Mouse (Mus musculus) intestine, embryonic 15.5 days (tissue): ENCODE measurements at regions not wholly inside any gene's neighbourhood (a gene's known extent, or its start where the extent isn't known, plus 50 kb on each side); places are given as distances from the start of the nearest gene placed in this dataset.

Experiments
- ATAC-seq: fragments of 200-750 bp; cut with Nextera tagmentation; 2 replicates; pipeline ENCODE4 v1.8.0; 2017; ENCODE audit warnings: moderate TSS enrichment, moderate library complexity
- H3K27ac ChIP-seq: fragments of 300-500 bp; sonication (generic); 2 replicates; pipeline ENCODE4 v1.5.1; 2015; ENCODE audit warnings: mild to moderate bottlenecking, inconsistent platforms
- H3K27me3 ChIP-seq: fragments of 300-500 bp; sonication (generic); replicated peaks from 2 replicates; pipeline ENCODE4 v1.6.1; 2015; ENCODE audit warnings: inconsistent platforms
- H3K36me3 ChIP-seq: fragments of 300-500 bp; sonication (generic); 2 replicates; pipeline ENCODE4 v1.6.1; 2015; ENCODE audit warnings: inconsistent platforms
- H3K4me1 ChIP-seq: fragments of 300-500 bp; sonication (generic); replicated peaks from 2 replicates; pipeline ENCODE4 v1.6.1; 2015; ENCODE audit warnings: inconsistent platforms
- H3K4me2 ChIP-seq: fragments of 300-500 bp; sonication (generic); replicated peaks from 2 replicates; pipeline ENCODE4 v1.6.1; 2015; ENCODE audit warnings: mild to moderate bottlenecking, inconsistent platforms
- H3K4me3 ChIP-seq: fragments of 300-500 bp; sonication (generic); replicated peaks from 2 replicates; pipeline ENCODE4 v1.5.1; 2015; ENCODE audit warnings: inconsistent platforms
- H3K9ac ChIP-seq: fragments of 300-500 bp; sonication (generic); 2 replicates; pipeline ENCODE4 v1.6.1; 2015; ENCODE audit warnings: inconsistent platforms
- H3K9me3 ChIP-seq: fragments of 300-500 bp; sonication (generic); 2 replicates; pipeline ENCODE4 v1.6.1; 2016; ENCODE audit warnings: inconsistent platforms
- WGBS: fragments of 180-500 bp; shearing (Covaris S2); methylation state at CpG from one replicate; pipeline ENCODE4 v1.1.7; 2015; 5-methylcytosine and 5-hydroxymethylcytosine counted together

DNA sequence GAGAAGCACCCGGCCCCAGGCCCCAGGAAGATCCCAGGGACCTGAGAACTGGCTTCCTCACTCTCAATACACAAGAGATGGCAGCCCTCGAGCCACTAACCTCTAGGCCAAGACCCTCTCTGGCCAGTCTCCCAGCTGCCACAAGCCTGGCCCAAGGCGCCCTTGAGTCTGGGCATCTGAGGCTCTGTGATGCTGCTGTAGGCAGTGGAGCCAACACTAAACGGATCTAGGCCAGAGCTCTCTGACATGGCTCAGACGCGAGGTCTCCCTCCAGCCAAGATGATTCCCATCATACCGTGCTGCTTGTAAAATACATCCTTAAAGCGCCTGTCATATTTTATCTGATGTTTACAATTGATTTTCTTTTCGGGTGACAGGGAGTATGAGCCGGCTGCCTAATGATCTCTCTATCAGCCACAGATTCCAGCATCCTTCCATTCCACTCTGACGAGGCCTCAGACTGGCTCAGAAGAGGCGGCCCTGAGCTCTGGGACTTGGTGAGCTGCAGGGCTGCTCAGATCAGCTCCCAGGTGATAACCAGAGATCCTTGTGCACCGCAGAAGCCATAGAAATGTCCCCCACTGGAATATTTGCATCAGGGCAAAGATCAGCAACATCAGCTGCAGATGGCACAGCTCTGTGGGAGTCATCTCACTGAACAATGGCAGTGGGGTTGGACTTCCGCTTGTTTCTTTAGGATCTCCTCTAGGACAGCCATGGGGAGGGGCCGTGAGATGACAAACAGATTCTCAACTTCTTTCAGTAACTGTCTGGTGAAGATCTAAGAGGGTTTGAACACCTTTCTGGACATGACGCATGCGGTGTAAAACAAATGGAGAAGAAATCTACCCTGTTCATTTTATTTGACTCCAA lies 60.1 kb upstream of the Zfp423 start:
- WGBS = 75% methylated on average over 17 of the region's 17 CpGs
- Histone ChIP-seq H3K36me3 (no peaks in the 10 kb centered on the region), H3K9me3 (no peaks in the 10 kb centered on the region), H3K27ac (no peak overlapping the region), H3K4me3 (no peak overlapping the region), H3K4me2 (no peak overlapping the region), H3K27me3 (no peaks in the 10 kb centered on the region), H3K9ac (no peak overlapping the region), H3K4me1 (no peaks in the 10 kb centered on the region)
- ATAC-seq = no peak

GRCm38 (mm10) chr8:88018494-88018893 lies 59.1 kb upstream of the Zfp423 start:
- no peak for ATAC-seq
- no peak overlapping the region for H3K9ac ChIP-seq
- H3K27me3 ChIP-seq = no peaks in the 10 kb centered on the region
- H3K4me3 ChIP-seq = no peak overlapping the region
- no peak overlapping the region for H3K27ac ChIP-seq
- no peaks in the 10 kb centered on the region for H3K4me1 ChIP-seq
- 94% methylated on average over 4 of the region's 4 CpGs for WGBS
- H3K9me3 ChIP-seq = no peaks in the 10 kb centered on the region
- H3K36me3 ChIP-seq = no peaks in the 10 kb centered on the region
- H3K4me2 ChIP-seq = no peak overlapping the region

GRCm38 (mm10) chr8:88012177-88012825 lies 52.9 kb upstream of the Zfp423 start:
- WGBS = 46% methylated on average over 15 of the region's 15 CpGs
- no peak overlapping the region for H3K9ac ChIP-seq
- no peaks in the 10 kb centered on the region for H3K9me3 ChIP-seq
- H3K4me3 ChIP-seq = no peak overlapping the region
- peak; percentile 56; the same call in 1 of the 2 replicates for ATAC-seq
- H3K36me3 ChIP-seq = no peaks in the 10 kb centered on the region
- H3K27ac ChIP-seq = no peak overlapping the region
- no peaks in the 10 kb centered on the region for H3K27me3 ChIP-seq
- no peaks in the 10 kb centered on the region for H3K4me1 ChIP-seq
- H3K4me2 ChIP-seq = no peak overlapping the region

DNA sequence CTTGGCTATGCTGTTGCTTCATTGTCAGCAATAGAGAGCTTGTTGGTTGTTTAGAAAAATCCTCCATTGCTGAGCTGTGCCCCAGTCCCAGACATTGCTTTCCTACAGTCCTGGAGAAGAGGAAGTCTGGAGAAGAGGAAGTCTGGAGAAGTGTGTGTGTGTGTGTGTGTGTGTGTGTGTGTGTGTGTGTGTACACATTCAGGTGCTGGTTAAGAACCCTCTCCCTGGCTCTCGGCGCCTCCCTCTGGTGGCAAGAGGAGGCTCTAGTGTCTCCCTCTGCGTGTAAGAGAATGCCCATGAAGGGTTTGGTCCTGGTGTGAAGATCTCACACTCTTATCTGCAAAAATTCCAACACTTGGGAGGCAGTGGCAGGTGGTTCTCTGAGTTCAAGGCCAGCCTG lies 51.2 kb upstream of the Zfp423 start:
- H3K4me1 ChIP-seq = no peaks in the 10 kb centered on the region
- H3K4me3 ChIP-seq = no peak overlapping the region
- 52% methylated on average over 3 of the region's 3 CpGs for WGBS
- H3K27ac ChIP-seq = no peak overlapping the region
- no peaks in the 10 kb centered on the region for H3K36me3 ChIP-seq
- H3K9me3 ChIP-seq = no peaks in the 10 kb centered on the region
- H3K27me3 ChIP-seq = no peaks in the 10 kb centered on the region
- ATAC-seq = peak; percentile 36; the same call in 1 of the 2 replicates
- H3K4me2 ChIP-seq = no peak overlapping the region
- no peak overlapping the region for H3K9ac ChIP-seq

GRCm38 (mm10) chr8:88009878-88010277 lies 50.5 kb upstream of the Zfp423 start:
- Histone ChIP-seq H3K4me2 (no peak overlapping the region), H3K9ac (no peak overlapping the region), H3K27ac (no peak overlapping the region), H3K36me3 (no peaks in the 10 kb centered on the region), H3K27me3 (no peaks in the 10 kb centered on the region), H3K4me1 (no peaks in the 10 kb centered on the region), H3K9me3 (no peaks in the 10 kb centered on the region), H3K4me3 (no peak overlapping the region)
- ATAC-seq = no peak
- 51% methylated on average over 3 of the region's 3 CpGs for WGBS
